Mouse (Mus musculus): ENCODE measurements around the gene Pde4d.
A peak's percentile ranks its signal among the peaks of the same experiment; 100 is the strongest.

The Pde4d gene

GRCm38 (mm10) chr13:109296347-109297037 lies 846.7 kb downstream of the Pde4d start:
- DNase-seq (ENCODE audit: low read depth): no peak

GRCm38 (mm10) chr13:109298852-109299251 lies 849.1 kb downstream of the Pde4d start:
- no peak for DNase-seq (ENCODE audit: low read depth)

- DNase-seq (ENCODE audit: low read depth): no peak
Observed at GRCm38 (mm10) chr13:109299511-109300250, 849.9 kb downstream of the Pde4d start.

GRCm38 (mm10) chr13:109312542-109312941 lies 862.8 kb downstream of the Pde4d start:
- no peak for DNase-seq (ENCODE audit: low read depth)

GRCm38 (mm10) chr13:109315608-109316007 lies 865.9 kb downstream of the Pde4d start:
- DNase-seq (ENCODE audit: low read depth): no peak

GRCm38 (mm10) chr13:109317644-109318043 lies 867.9 kb downstream of the Pde4d start:
- no peak for DNase-seq (ENCODE audit: low read depth)

- DNase-seq (ENCODE audit: low read depth): no peak
Observed at GRCm38 (mm10) chr13:109318434-109318998, 868.8 kb downstream of the Pde4d start.

- no peak for DNase-seq (ENCODE audit: low read depth)
Observed at GRCm38 (mm10) chr13:109326061-109326460, 876.3 kb downstream of the Pde4d start.

GRCm38 (mm10) chr13:109331563-109331962 lies 881.8 kb downstream of the Pde4d start:
- DNase-seq (ENCODE audit: low read depth): no peak

GRCm38 (mm10) chr13:109341902-109342301 lies 892.2 kb downstream of the Pde4d start:
- DNase-seq (ENCODE audit: low read depth): no peak

- DNase-seq (ENCODE audit: low read depth): no peak
Observed at GRCm38 (mm10) chr13:109342469-109342868, 892.7 kb downstream of the Pde4d start.

- peak; percentile 50 for DNase-seq (ENCODE audit: low read depth)
Observed at GRCm38 (mm10) chr13:109343596-109343995, 893.8 kb downstream of the Pde4d start.

GRCm38 (mm10) chr13:109347770-109348169 lies 898.0 kb downstream of the Pde4d start:
- peak; percentile 11 for DNase-seq (ENCODE audit: low read depth)

GRCm38 (mm10) chr13:109348316-109348715 lies 898.6 kb downstream of the Pde4d start:
- DNase-seq (ENCODE audit: low read depth): no peak

GRCm38 (mm10) chr13:109350100-109350499 lies 900.4 kb downstream of the Pde4d start:
- no peak for DNase-seq (ENCODE audit: low read depth)

GRCm38 (mm10) chr13:109354017-109354416 lies 904.3 kb downstream of the Pde4d start:
- DNase-seq (ENCODE audit: low read depth): no peak

- no peak for DNase-seq (ENCODE audit: low read depth)
Observed at GRCm38 (mm10) chr13:109356252-109356651, 906.5 kb downstream of the Pde4d start.

- no peak for DNase-seq (ENCODE audit: low read depth)
Observed at GRCm38 (mm10) chr13:109359994-109360393, 910.2 kb downstream of the Pde4d start.

GRCm38 (mm10) chr13:109362340-109362739 lies 912.6 kb downstream of the Pde4d start:
- DNase-seq (ENCODE audit: low read depth): no peak

GRCm38 (mm10) chr13:109374465-109374864 lies 924.7 kb downstream of the Pde4d start:
- DNase-seq (ENCODE audit: low read depth): no peak

- no peak for DNase-seq (ENCODE audit: low read depth)
Observed at GRCm38 (mm10) chr13:109376681-109377080, 926.9 kb downstream of the Pde4d start.

GRCm38 (mm10) chr13:109380149-109380548 lies 930.4 kb downstream of the Pde4d start:
- DNase-seq (ENCODE audit: low read depth): no peak

GRCm38 (mm10) chr13:109388626-109389220 lies 939.0 kb downstream of the Pde4d start:
- no peak for DNase-seq (ENCODE audit: low read depth)

Data from fibroblast of lung, adult 2 months (primary cell).